Mouse (Mus musculus): Measurements from ENCODE around the gene Rims4. TPM values are rescaled to one million over a fixed set of nuclear protein-coding genes. Genes with fewer than 3 reads are reported as not detected.
A peak's percentile ranks its signal among the peaks of the same experiment; 100 is the strongest.

Rims4 gene
- polyA plus RNA-seq, 1 experiment from 2014 or later = 0.22 TPM

GRCm38 (mm10) chr2:163928464-163929200 lies 10.1 kb upstream of the Rims4 start:
- no peaks in the 10 kb centered on the region for H3K9me3 ChIP-seq
- no peak overlapping the region for H3K27ac ChIP-seq
- no peak for ATAC-seq (ENCODE audit: insufficient number of reproducible peaks, insufficient read depth, low FRiP score, low TSS enrichment, low read depth)
- 70% methylated on average over 7 of the region's 7 CpGs for WGBS
- no peak overlapping the region for H3K4me3 ChIP-seq
- no peak overlapping the region for H3K4me2 ChIP-seq
- H3K9ac ChIP-seq = no peak overlapping the region
- H3K36me3 ChIP-seq = no peaks in the 10 kb centered on the region
- H3K27me3 ChIP-seq = 0 out of 2 replicates have a peak, but pooled peaks cover 11% of the 10 kb centered on the region
- H3K4me1 ChIP-seq = no peaks in the 10 kb centered on the region

DNA sequence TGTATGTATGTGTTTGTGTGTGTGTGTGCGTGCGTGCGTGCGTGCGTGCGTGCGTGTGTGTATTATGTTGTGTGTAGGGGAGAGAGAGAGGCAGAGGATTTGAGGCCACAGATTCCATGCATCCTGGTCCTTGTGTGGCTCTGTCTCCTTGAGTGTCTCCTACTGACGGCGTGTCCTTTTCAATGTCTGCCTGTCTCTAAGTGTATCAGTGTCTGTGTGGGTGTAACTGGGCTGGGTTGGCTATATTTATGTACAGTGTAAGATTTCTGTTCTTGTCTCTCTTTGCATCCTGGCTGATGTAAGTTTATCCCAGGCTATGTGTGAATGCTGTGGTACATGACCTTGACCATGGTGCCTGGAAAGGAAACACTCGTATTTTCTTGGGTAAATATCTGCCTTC lies 6.6 kb upstream of the Rims4 start:
- 84% methylated on average over 10 of the region's 10 CpGs for WGBS
- Histone ChIP-seq H3K36me3 (no peaks in the 10 kb centered on the region), H3K9me3 (no peaks in the 10 kb centered on the region), H3K4me1 (no peaks in the 10 kb centered on the region), H3K27me3 (peaks cover 33% of the 10 kb centered on the region), H3K4me3 (no peak overlapping the region), H3K4me2 (no peak overlapping the region), H3K9ac (no peak overlapping the region), H3K27ac (no peak overlapping the region)
- ATAC-seq (ENCODE audit: insufficient number of reproducible peaks, insufficient read depth, low FRiP score, low TSS enrichment, low read depth) = no peak

- Histone ChIP-seq H3K4me2 (no peak overlapping the region), H3K9ac (no peak overlapping the region), H3K27me3 (peaks cover 39% of the 10 kb centered on the region), H3K9me3 (no peaks in the 10 kb centered on the region), H3K4me3 (no peak overlapping the region), H3K36me3 (no peaks in the 10 kb centered on the region), H3K27ac (no peak overlapping the region), H3K4me1 (no peaks in the 10 kb centered on the region)
- 59% methylated on average over 3 of the region's 3 CpGs for WGBS
- no peak for ATAC-seq (ENCODE audit: insufficient number of reproducible peaks, insufficient read depth, low FRiP score, low TSS enrichment, low read depth)
These were observed 6.0 kb upstream of the Rims4 start for GRCm38 (mm10) chr2:163924531-163924930.

DNA sequence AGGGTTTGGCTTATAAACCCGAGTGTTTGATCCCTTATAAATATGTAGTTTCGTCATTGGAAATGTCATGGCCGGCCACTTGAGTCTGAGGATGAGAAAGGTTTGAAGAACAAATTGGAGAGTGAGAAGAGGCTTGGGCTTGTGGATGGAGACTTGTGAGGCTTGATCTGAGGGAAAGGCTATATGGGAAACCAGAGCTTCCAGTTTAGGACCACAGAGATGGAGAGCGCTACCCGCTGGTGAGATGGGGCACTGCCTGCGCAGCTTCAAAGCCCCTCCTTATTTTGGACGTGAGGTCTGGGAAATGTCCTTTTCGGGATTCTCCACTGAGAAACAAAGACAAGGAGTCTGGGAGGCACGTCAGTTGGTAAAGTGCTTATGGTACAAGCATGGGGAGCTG lies 4.6 kb upstream of the Rims4 start:
- peaks cover 9% of the 10 kb centered on the region for H3K4me1 ChIP-seq
- no peak overlapping the region for H3K4me2 ChIP-seq
- WGBS = 54% methylated on average over 9 of the region's 9 CpGs
- H3K9me3 ChIP-seq = no peaks in the 10 kb centered on the region
- no peak overlapping the region for H3K27ac ChIP-seq
- no peak overlapping the region for H3K9ac ChIP-seq
- H3K36me3 ChIP-seq = no peaks in the 10 kb centered on the region
- no peak overlapping the region for H3K4me3 ChIP-seq
- peaks cover 49% of the 10 kb centered on the region for H3K27me3 ChIP-seq
- ATAC-seq (ENCODE audit: insufficient number of reproducible peaks, insufficient read depth, low FRiP score, low TSS enrichment, low read depth) = no peak

- WGBS = 71% methylated on average over 3 of the region's 3 CpGs
- Histone ChIP-seq H3K4me2 (no peak overlapping the region), H3K36me3 (no peaks in the 10 kb centered on the region), H3K4me3 (no peak overlapping the region), H3K27ac (no peak overlapping the region), H3K9me3 (no peaks in the 10 kb centered on the region), H3K27me3 (peaks cover 84% of the 10 kb centered on the region), H3K9ac (no peak overlapping the region), H3K4me1 (peaks cover 10% of the 10 kb centered on the region)
- ATAC-seq (ENCODE audit: insufficient number of reproducible peaks, insufficient read depth, low FRiP score, low TSS enrichment, low read depth) = no peak
These were observed 1.1 kb upstream of the Rims4 start for GRCm38 (mm10) chr2:163919581-163919980.

- 82% methylated on average over 7 of the region's 7 CpGs for WGBS
- no peak overlapping the region for H3K27ac ChIP-seq
- no peak overlapping the region for H3K4me2 ChIP-seq
These were observed 1.8 kb downstream of the Rims4 start for GRCm38 (mm10) chr2:163916703-163917102.

DNA sequence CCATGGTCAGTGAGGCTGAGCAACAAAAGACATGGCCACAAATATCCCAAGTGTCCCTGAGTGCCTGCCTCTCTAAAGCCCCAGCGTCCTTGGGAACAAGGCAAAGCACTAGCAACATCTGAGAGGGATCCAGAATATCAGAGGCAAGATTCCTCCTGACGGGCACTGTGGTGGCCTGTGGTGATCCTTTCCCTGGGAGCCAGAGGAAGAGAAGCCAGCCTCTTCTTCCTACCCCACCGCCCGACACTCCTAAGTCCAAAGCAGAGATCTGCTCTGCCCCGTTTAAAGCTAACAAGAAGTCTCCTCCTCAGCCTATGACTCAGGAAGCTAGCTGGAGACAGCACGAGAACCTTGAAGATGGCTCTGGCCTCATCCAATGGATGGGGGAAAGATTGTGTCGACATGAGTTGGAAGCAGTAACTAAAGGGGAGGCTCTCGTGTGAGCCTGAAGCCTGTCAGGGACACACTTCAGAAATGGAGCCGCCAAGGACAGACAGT lies 3.1 kb downstream of the Rims4 start:
- no peaks in the 10 kb centered on the region for H3K9me3 ChIP-seq
- no peak overlapping the region for H3K9ac ChIP-seq
- H3K4me3 ChIP-seq = no peak overlapping the region
- H3K27me3 ChIP-seq = peaks cover 87% of the 10 kb centered on the region
- peaks cover 20% of the 10 kb centered on the region for H3K4me1 ChIP-seq
- H3K4me2 ChIP-seq = no peak overlapping the region
- no peak for ATAC-seq (ENCODE audit: insufficient number of reproducible peaks, insufficient read depth, low FRiP score, low TSS enrichment, low read depth)
- H3K27ac ChIP-seq = no peak overlapping the region
- H3K36me3 ChIP-seq = no peaks in the 10 kb centered on the region
- WGBS = 64% methylated on average over 9 of the region's 9 CpGs

More at GRCm38 (mm10) chr2:163916703-163917102, 1.8 kb downstream of the Rims4 start:
- ATAC-seq (ENCODE audit: insufficient number of reproducible peaks, insufficient read depth, low FRiP score, low TSS enrichment, low read depth) = no peak
- Histone ChIP-seq H3K4me3 (no peak overlapping the region), H3K36me3 (no peaks in the 10 kb centered on the region), H3K27me3 (peaks cover 92% of the 10 kb centered on the region), H3K4me1 (peaks cover 20% of the 10 kb centered on the region), H3K9me3 (no peaks in the 10 kb centered on the region), H3K9ac (no peak overlapping the region)

GRCm38 (mm10) chr2:163914107-163914506 lies 4.4 kb downstream of the Rims4 start:
- H3K4me3 ChIP-seq = no peak overlapping the region
- H3K4me1 ChIP-seq = peaks cover 18% of the 10 kb centered on the region
- no peak for ATAC-seq (ENCODE audit: insufficient number of reproducible peaks, insufficient read depth, low FRiP score, low TSS enrichment, low read depth)
- H3K9me3 ChIP-seq = no peaks in the 10 kb centered on the region
- no peak overlapping the region for H3K9ac ChIP-seq
- WGBS = 5% methylated on average over 10 of the region's 10 CpGs
- no peak overlapping the region for H3K27ac ChIP-seq
- H3K4me2 ChIP-seq = 0 out of 2 replicates have a peak overlapping the region, but pooled peaks have one; percentile 5
- no peaks in the 10 kb centered on the region for H3K36me3 ChIP-seq
- H3K27me3 ChIP-seq = peaks cover 82% of the 10 kb centered on the region

GRCm38 (mm10) chr2:163913704-163914103 lies 4.8 kb downstream of the Rims4 start:
- no peak for ATAC-seq (ENCODE audit: insufficient number of reproducible peaks, insufficient read depth, low FRiP score, low TSS enrichment, low read depth)
- H3K4me2 ChIP-seq = 0 out of 2 replicates have a peak overlapping the region, but pooled peaks have one; percentile 5

DNA sequence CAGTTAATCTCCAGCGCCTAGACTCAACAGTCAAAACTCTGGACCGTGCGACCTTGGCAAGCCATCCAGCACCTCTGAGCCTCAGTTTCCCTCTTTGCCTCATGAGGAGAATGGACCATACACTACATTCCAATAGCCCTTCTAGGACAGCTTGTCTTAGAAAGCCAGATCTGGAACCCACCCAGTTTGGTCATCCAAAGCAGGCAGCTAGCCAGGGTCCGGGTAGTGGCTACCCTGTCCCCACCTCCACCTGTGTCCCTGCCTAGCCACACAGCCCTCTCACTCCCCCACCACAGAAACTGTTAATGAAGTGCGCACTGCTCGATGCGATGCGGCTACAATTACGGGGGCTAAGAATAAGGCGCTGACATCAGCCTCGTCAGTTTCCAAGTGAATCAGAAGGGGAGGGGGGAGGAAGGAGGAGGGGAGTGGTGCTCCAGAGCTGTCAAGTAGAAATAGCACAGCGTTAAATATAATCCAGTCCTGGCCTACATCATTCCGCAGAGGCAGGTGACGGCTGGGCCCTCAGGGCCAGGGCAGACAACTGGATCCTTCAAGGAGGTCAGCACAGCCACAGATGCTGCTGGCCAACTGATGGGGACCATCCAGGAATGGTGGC lies 6.5 kb downstream of the Rims4 start:
- Histone ChIP-seq H3K4me3 (no peak overlapping the region), H3K9me3 (no peaks in the 10 kb centered on the region), H3K4me2 (no peak overlapping the region), H3K27me3 (peaks cover 62% of the 10 kb centered on the region), H3K27ac (no peak overlapping the region), H3K36me3 (no peaks in the 10 kb centered on the region), H3K9ac (no peak overlapping the region), H3K4me1 (peaks cover 10% of the 10 kb centered on the region)
- ATAC-seq (ENCODE audit: insufficient number of reproducible peaks, insufficient read depth, low FRiP score, low TSS enrichment, low read depth) = no peak
- 70% methylated on average over 14 of the region's 14 CpGs for WGBS

More at GRCm38 (mm10) chr2:163913704-163914103, 4.8 kb downstream of the Rims4 start:
- Histone ChIP-seq H3K9me3 (no peaks in the 10 kb centered on the region), H3K4me3 (no peak overlapping the region), H3K9ac (no peak overlapping the region), H3K4me1 (peaks cover 16% of the 10 kb centered on the region), H3K27me3 (peaks cover 78% of the 10 kb centered on the region), H3K27ac (no peak overlapping the region), H3K36me3 (no peaks in the 10 kb centered on the region)
- WGBS = 26% methylated on average over 7 of the region's 7 CpGs

DNA sequence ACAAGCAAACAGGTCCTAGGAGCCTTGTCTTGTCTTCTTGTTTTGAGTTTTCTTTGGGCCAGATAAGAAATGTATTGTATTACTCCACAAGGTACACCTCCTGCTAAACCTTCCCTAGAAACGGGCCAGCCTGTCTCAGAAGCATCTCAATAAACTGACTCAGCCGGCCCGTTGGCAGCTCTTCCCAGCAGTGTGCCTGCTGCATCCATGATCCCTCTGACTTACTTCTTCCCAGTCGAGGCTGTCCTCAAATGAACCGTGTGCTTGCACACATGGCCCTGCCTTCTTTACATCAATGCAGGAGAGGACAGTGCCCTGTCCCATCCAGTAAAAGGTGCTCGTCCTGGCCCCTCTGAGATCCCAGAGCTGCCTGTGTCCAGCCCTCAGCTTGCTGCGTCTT lies 8.9 kb downstream of the Rims4 start:
- Histone ChIP-seq H3K4me3 (no peak overlapping the region), H3K27me3 (peaks cover 52% of the 10 kb centered on the region), H3K4me2 (no peak overlapping the region), H3K4me1 (peaks cover 10% of the 10 kb centered on the region), H3K9ac (no peak overlapping the region), H3K9me3 (no peaks in the 10 kb centered on the region), H3K36me3 (no peaks in the 10 kb centered on the region), H3K27ac (no peak overlapping the region)
- WGBS = 78% methylated on average over 7 of the region's 7 CpGs
- ATAC-seq (ENCODE audit: insufficient number of reproducible peaks, insufficient read depth, low FRiP score, low TSS enrichment, low read depth) = no peak

GRCm38 (mm10) chr2:163907131-163907530 lies 11.4 kb downstream of the Rims4 start:
- no peaks in the 10 kb centered on the region for H3K9me3 ChIP-seq
- H3K27ac ChIP-seq = no peak overlapping the region
- peaks cover 13% of the 10 kb centered on the region for H3K4me1 ChIP-seq
- ATAC-seq (ENCODE audit: insufficient number of reproducible peaks, insufficient read depth, low FRiP score, low TSS enrichment, low read depth) = no peak
- peaks cover 37% of the 10 kb centered on the region for H3K27me3 ChIP-seq
- H3K36me3 ChIP-seq = no peaks in the 10 kb centered on the region
- H3K4me3 ChIP-seq = no peak overlapping the region
- 63% methylated on average over 5 of the region's 5 CpGs for WGBS
- H3K9ac ChIP-seq = no peak overlapping the region
- no peak overlapping the region for H3K4me2 ChIP-seq
